Mouse (Mus musculus): ENCODE data around the gene Ints7. TPM values are rescaled to one million over a fixed set of nuclear protein-coding genes. Genes with fewer than 3 reads are reported as not detected.

Ints7 gene
- polyA plus RNA-seq, 1 experiment from 2014 or later, result 25.7 TPM

DNA sequence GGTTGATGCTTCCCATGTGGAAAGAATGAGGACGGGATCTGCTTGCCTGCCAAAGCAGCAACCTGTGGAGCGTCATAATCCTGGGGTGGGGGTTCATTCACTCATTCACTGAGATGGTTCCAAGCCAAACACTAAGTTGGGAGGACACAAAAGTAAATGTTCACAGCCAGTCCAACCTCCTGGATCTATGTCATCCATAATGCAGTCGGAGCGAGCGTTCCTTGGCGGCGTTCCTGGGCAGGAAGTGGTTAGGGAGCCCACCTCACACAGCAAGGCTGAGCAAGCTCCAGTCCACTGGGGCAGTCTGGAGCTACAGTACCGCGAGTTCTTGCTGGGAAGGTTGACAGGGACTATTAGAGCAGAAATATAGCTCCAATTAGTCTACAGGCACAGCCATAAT is 92.6 kb downstream of the Ints7 start:
- ChIA-PET CTCF (interaction anchor here (1.5 kb wide), 1 partner anchor 92 kb away, joined by 4 read pairs; no protein-coding TSS in a partner anchor), POLR2A (no interaction called here)
- ATAC-seq, result peak; percentile 60
- H3K27me3 ChIP-seq, result no peaks in the 10 kb centered on the region
- in situ Hi-C loops (cut with MboI; ENCODE audit: low pct_unique_long_range_greater_than_20kb), result no loop called here
- no peak for DNase-seq (ENCODE audit: low read depth, low spot score)
- TF ChIP-seq CTCF (IDR thresholded peaks at IDR 0.05), result no peak

Other genes starting within 250 kb of the Ints7 start
- gene Tmem206, start 249.7 kb upstream of the Ints7 start, polyA plus RNA-seq (2021), result 21.9 TPM
- gene Ppp2r5a, start 172.4 kb upstream of the Ints7 start, polyA plus RNA-seq (2021), result 83.6 TPM
- gene Dtl, start 92 bp upstream of the Ints7 start, polyA plus RNA-seq (2021), result 12.7 TPM
- gene Lpgat1, start 142.2 kb downstream of the Ints7 start, polyA plus RNA-seq (2021), result 96.9 TPM
- gene Nek2, start 245.8 kb downstream of the Ints7 start, polyA plus RNA-seq (2021), result 34.7 TPM

All from Patski (cell line).